Mouse (Mus musculus): ENCODE data around the gene Pde4b. TPM values are rescaled to one million over a fixed set of nuclear protein-coding genes. Genes with fewer than 3 reads are reported as not detected.

Gene Pde4b
- polyA plus RNA-seq, 1 experiment from 2014 or later = 7.7 TPM

DNA sequence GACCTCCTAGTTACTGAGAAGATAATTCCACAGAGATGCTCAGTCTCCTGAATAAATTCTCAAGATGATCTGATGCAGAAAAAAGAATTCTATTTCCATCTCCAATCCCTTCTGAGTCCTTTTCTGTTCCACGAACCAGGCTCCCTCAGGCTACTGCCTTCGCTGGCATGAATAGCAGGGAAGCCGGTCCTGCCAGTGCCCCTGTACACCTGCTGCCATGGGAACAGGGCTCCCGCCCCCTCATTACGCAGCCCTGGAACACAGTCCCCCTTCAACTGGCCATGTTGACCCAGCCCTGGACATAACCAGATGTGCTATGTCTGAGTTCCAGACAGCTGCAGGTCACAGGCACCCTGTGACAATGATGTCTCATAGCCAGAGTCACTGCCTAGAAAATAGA is 535.6 kb downstream of the Pde4b start:
- no peaks in the 10 kb centered on the region for H3K4me1 ChIP-seq (replicated peaks; ENCODE audit: control insufficient read depth, insufficient read depth, low read length)
- no peaks in the 10 kb centered on the region for H3K36me3 ChIP-seq (ENCODE audit: control insufficient read depth, insufficient read depth, low read length)
- no peak overlapping the region for H3K4me3 ChIP-seq (ENCODE audit: low read depth, low read length)
- WGBS = 68% methylated on average over 5 of the region's 5 CpGs
- ATAC-seq (replicated peaks; ENCODE audit: low FRiP score) (no peak), DNase-seq (ENCODE audit: low spot score) (no peak)
- H3K4me2 ChIP-seq (ENCODE audit: low read depth, low read length, severe bottlenecking) = no peak overlapping the region
- H3K27me3 ChIP-seq (ENCODE audit: control insufficient read depth, insufficient read depth, low read length) = no peaks in the 10 kb centered on the region
- no peak overlapping the region for H3K27ac ChIP-seq (ENCODE audit: low read depth, low read length)
- no peaks in the 10 kb centered on the region for H3K9me3 ChIP-seq (ENCODE audit: control insufficient read depth, low read length)
- H3K9ac ChIP-seq (ENCODE audit: low read length) = no peak overlapping the region

DNA sequence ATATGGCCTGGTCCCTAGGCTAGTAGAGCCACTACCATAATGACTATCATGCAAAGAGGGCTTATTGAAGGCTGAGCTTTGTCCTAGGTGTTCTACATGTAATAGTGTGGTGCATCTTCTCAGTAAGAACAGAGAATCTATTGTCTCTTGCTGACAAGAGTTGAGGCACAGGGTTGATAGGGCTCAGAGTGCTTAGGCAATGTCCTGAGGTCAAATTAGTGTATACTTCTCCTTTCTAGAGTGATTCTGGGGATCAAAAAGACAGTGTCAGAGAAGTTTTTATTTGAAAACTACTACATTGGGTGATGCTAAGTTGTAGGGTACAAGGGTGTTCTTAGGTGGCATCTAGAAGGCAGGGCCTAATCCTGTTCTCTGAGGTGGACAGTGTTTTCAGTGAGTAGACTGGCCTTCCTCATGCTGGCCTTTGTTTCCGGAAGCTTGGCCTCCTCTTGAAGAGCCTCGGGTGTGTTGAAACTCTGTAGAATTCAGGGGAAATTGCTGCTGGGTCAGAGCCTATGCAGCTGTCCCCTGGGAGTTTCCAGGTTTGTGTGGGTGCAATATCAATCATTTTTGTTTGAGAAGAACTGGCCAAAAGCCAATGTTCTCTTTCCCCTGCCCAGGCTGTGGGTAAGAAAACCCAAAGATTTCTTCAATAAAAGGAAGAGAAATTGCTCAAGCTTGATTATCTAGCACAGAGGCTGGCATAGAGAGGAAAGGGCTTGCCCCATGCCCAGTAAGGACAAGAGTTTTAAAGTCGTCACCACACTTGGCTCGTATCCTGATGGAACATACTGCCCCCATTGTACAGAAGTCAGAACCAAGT is 536.7 kb downstream of the Pde4b start:
- H3K9ac ChIP-seq (ENCODE audit: low read length) = no peak overlapping the region
- no peak for ATAC-seq (replicated peaks; ENCODE audit: low FRiP score)
- no peaks in the 10 kb centered on the region for H3K36me3 ChIP-seq (ENCODE audit: control insufficient read depth, insufficient read depth, low read length)
- H3K27ac ChIP-seq (ENCODE audit: low read depth, low read length) = no peak overlapping the region
- no peaks in the 10 kb centered on the region for H3K27me3 ChIP-seq (ENCODE audit: control insufficient read depth, insufficient read depth, low read length)
- H3K4me1 ChIP-seq (replicated peaks; ENCODE audit: control insufficient read depth, insufficient read depth, low read length) = no peaks in the 10 kb centered on the region
- 91% methylated on average over 4 of the region's 4 CpGs for WGBS
- H3K4me2 ChIP-seq (ENCODE audit: low read depth, low read length, severe bottlenecking) = no peak overlapping the region
- DNase-seq (ENCODE audit: low spot score) = no peak
- H3K4me3 ChIP-seq (ENCODE audit: low read depth, low read length) = no peak overlapping the region
- no peaks in the 10 kb centered on the region for H3K9me3 ChIP-seq (ENCODE audit: control insufficient read depth, low read length)

DNA sequence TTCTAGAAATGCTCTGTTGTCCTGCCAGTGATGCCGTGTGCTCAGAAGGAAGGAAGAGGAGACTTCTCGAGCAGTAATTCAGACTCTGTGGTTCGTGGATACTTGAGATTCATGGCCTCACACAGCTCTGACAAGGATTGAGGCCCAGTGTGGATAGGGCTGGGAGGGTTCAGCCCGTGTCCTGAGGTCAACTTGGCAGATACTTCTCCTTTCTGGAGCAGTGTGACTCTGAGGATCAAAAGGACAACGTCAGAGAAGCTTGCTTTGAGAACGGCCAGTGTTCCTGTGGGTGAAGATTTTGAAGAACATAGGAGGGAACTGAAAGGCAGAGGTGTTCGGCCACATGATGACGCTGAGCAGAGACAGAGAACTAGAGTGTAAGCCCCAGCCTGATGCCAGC is 537.6 kb downstream of the Pde4b start:
- H3K9ac ChIP-seq (ENCODE audit: low read length) = no peak overlapping the region
- H3K27ac ChIP-seq (ENCODE audit: low read depth, low read length) = no peak overlapping the region
- H3K9me3 ChIP-seq (ENCODE audit: control insufficient read depth, low read length) = no peaks in the 10 kb centered on the region
- no peak for ATAC-seq (replicated peaks; ENCODE audit: low FRiP score)
- H3K36me3 ChIP-seq (ENCODE audit: control insufficient read depth, insufficient read depth, low read length) = no peaks in the 10 kb centered on the region
- no peaks in the 10 kb centered on the region for H3K27me3 ChIP-seq (ENCODE audit: control insufficient read depth, insufficient read depth, low read length)
- no peaks in the 10 kb centered on the region for H3K4me1 ChIP-seq (replicated peaks; ENCODE audit: control insufficient read depth, insufficient read depth, low read length)
- no peak overlapping the region for H3K4me2 ChIP-seq (ENCODE audit: low read depth, low read length, severe bottlenecking)
- no peak for DNase-seq (ENCODE audit: low spot score)
- no peak overlapping the region for H3K4me3 ChIP-seq (ENCODE audit: low read depth, low read length)
- WGBS = 84% methylated on average over 8 of the region's 8 CpGs

DNA sequence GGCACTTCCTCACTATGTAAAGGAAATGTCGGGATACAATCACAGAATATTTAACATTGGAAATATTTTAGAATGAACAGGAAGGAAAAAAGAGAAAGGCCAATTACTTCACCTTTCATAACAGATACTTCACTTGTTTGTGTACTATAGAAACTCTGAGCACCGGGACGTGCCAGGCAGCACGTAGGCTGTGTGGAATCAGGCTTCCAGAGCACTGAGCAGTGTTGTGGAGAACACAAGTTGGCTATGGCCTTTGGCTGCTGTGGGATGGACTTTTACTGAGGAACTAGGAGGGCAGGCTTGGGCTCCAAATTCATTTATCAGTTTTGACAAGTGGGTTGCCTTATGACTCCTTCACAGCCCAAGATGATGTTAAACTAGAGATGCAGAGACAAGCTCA is 540.5 kb downstream of the Pde4b start:
- no peak overlapping the region for H3K4me3 ChIP-seq (ENCODE audit: low read depth, low read length)
- ATAC-seq (replicated peaks; ENCODE audit: low FRiP score) (no peak), DNase-seq (ENCODE audit: low spot score) (no peak)
- H3K27ac ChIP-seq (ENCODE audit: low read depth, low read length) = no peak overlapping the region
- no peaks in the 10 kb centered on the region for H3K27me3 ChIP-seq (ENCODE audit: control insufficient read depth, insufficient read depth, low read length)
- no peaks in the 10 kb centered on the region for H3K36me3 ChIP-seq (ENCODE audit: control insufficient read depth, insufficient read depth, low read length)
- H3K4me1 ChIP-seq (replicated peaks; ENCODE audit: control insufficient read depth, insufficient read depth, low read length) = no peaks in the 10 kb centered on the region
- 87% methylated on average over 4 of the region's 4 CpGs for WGBS
- H3K9me3 ChIP-seq (ENCODE audit: control insufficient read depth, low read length) = no peaks in the 10 kb centered on the region
- H3K4me2 ChIP-seq (ENCODE audit: low read depth, low read length, severe bottlenecking) = no peak overlapping the region
- no peak overlapping the region for H3K9ac ChIP-seq (ENCODE audit: low read length)

DNA sequence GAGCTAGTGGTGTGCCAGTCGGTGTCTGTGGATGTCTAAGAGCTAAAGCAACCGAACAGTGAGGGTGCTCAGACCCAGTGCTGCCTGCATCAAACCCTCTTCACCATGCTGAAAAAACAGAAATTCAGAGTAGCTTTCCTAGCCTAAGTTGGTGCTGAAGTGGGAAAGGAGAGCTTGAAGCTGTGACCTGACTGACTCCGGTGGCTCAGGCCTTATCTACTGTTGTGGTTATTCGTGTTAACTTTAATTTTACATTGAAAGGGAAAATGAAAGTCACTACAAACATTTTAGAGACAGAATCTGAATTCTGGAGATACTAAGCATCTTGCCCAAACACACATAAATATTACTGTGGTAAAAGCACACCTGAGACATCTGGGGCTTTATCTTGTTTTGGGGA is 542.3 kb downstream of the Pde4b start:
- Histone ChIP-seq H3K36me3 (ENCODE audit: control insufficient read depth, insufficient read depth, low read length) (no peaks in the 10 kb centered on the region), H3K4me2 (ENCODE audit: low read depth, low read length, severe bottlenecking) (no peak overlapping the region), H3K4me3 (ENCODE audit: low read depth, low read length) (no peak overlapping the region), H3K27me3 (ENCODE audit: control insufficient read depth, insufficient read depth, low read length) (no peaks in the 10 kb centered on the region), H3K9me3 (ENCODE audit: control insufficient read depth, low read length) (no peaks in the 10 kb centered on the region), H3K4me1 (replicated peaks; ENCODE audit: control insufficient read depth, insufficient read depth, low read length) (no peaks in the 10 kb centered on the region), H3K9ac (ENCODE audit: low read length) (no peak overlapping the region), H3K27ac (ENCODE audit: low read depth, low read length) (no peak overlapping the region)
- ATAC-seq (replicated peaks; ENCODE audit: low FRiP score) = no peak
- no peak for DNase-seq (ENCODE audit: low spot score)
- WGBS = 92% methylated on average over 4 of the region's 4 CpGs

DNA sequence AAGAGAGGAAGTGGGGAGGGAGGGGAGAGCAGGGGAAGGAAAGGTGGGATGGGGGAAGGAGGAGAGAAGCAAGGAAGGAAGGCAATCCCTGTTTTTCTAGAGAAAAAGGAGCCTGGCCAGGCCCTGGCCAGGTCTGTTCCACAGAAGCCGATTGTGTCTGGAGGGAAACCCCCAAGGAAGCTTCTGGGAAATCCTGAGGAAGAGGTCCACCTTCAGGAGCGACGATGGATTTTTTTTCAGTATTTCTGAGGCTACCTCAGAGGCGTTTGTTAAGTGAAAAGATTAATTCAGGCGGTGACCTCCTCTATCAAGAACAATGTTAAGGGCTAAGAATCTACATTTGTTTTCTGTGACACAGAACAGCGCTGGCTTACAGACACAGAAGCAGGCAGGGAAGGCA is 542.9 kb downstream of the Pde4b start:
- Histone ChIP-seq H3K9me3 (ENCODE audit: control insufficient read depth, low read length) (no peaks in the 10 kb centered on the region), H3K27ac (ENCODE audit: low read depth, low read length) (no peak overlapping the region), H3K4me3 (ENCODE audit: low read depth, low read length) (no peak overlapping the region), H3K9ac (ENCODE audit: low read length) (no peak overlapping the region), H3K27me3 (ENCODE audit: control insufficient read depth, insufficient read depth, low read length) (no peaks in the 10 kb centered on the region), H3K36me3 (ENCODE audit: control insufficient read depth, insufficient read depth, low read length) (no peaks in the 10 kb centered on the region), H3K4me1 (replicated peaks; ENCODE audit: control insufficient read depth, insufficient read depth, low read length) (no peaks in the 10 kb centered on the region), H3K4me2 (ENCODE audit: low read depth, low read length, severe bottlenecking) (no peak overlapping the region)
- no peak for DNase-seq (ENCODE audit: low spot score)
- 63% methylated on average over 6 of the region's 6 CpGs for WGBS
- no peak for ATAC-seq (replicated peaks; ENCODE audit: low FRiP score)

DNA sequence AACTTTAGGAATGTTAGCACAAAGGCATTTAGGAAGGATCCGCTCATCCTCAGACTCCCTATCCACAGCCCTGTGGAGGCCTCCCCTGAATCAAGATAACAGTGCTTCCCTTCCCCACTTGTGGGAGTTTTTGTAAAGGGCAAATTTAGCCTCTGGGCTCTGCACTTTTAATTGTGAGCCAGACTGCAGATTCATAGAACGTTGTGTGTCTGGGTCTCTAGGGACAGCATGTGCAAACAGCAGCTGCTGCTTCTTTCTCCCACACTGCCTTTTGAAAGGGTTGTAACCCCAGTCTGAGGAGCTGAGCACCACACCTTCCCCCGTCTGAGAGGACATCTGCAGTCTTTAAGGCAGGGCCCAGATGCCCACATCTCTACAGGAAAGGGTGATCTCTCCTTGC is 544.3 kb downstream of the Pde4b start:
- DNase-seq (ENCODE audit: low spot score) (no peak), ATAC-seq (replicated peaks; ENCODE audit: low FRiP score) (no peak)
- H3K36me3 ChIP-seq (ENCODE audit: control insufficient read depth, insufficient read depth, low read length) = no peaks in the 10 kb centered on the region
- H3K9me3 ChIP-seq (ENCODE audit: control insufficient read depth, low read length) = no peaks in the 10 kb centered on the region
- H3K27ac ChIP-seq (ENCODE audit: low read depth, low read length) = no peak overlapping the region
- H3K9ac ChIP-seq (ENCODE audit: low read length) = no peak overlapping the region
- 77% methylated on average over 3 of the region's 3 CpGs for WGBS
- no peak overlapping the region for H3K4me2 ChIP-seq (ENCODE audit: low read depth, low read length, severe bottlenecking)
- no peaks in the 10 kb centered on the region for H3K27me3 ChIP-seq (ENCODE audit: control insufficient read depth, insufficient read depth, low read length)
- H3K4me1 ChIP-seq (replicated peaks; ENCODE audit: control insufficient read depth, insufficient read depth, low read length) = no peaks in the 10 kb centered on the region
- H3K4me3 ChIP-seq (ENCODE audit: low read depth, low read length) = no peak overlapping the region

DNA sequence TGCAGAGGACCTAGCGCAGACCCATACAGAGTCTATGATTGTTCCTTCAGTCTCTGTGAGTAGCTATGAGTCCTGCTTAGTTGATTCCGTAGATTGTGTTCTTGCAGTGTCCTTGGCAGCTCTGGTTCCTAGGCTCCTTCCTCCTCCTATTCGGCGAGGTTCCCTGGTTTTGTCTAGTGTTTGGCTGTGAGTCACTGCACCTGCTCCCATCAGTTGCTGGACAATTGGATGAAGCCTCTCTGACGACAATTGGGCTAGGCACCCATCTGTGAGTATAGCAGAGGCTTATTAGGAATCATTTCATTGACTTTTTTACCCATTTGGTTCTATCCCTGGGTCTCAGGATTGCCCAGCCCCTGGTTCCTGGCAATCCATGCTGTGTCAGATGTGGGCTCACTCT is 545.9 kb downstream of the Pde4b start:
- no peaks in the 10 kb centered on the region for H3K9me3 ChIP-seq (ENCODE audit: control insufficient read depth, low read length)
- no peak for DNase-seq (ENCODE audit: low spot score)
- WGBS = 85% methylated on average over 5 of the region's 5 CpGs
- H3K4me2 ChIP-seq (ENCODE audit: low read depth, low read length, severe bottlenecking) = no peak overlapping the region
- no peaks in the 10 kb centered on the region for H3K4me1 ChIP-seq (replicated peaks; ENCODE audit: control insufficient read depth, insufficient read depth, low read length)
- no peak overlapping the region for H3K9ac ChIP-seq (ENCODE audit: low read length)
- no peak overlapping the region for H3K4me3 ChIP-seq (ENCODE audit: low read depth, low read length)
- H3K27ac ChIP-seq (ENCODE audit: low read depth, low read length) = no peak overlapping the region
- H3K27me3 ChIP-seq (ENCODE audit: control insufficient read depth, insufficient read depth, low read length) = no peaks in the 10 kb centered on the region
- no peaks in the 10 kb centered on the region for H3K36me3 ChIP-seq (ENCODE audit: control insufficient read depth, insufficient read depth, low read length)
- no peak for ATAC-seq (replicated peaks; ENCODE audit: low FRiP score)

DNA sequence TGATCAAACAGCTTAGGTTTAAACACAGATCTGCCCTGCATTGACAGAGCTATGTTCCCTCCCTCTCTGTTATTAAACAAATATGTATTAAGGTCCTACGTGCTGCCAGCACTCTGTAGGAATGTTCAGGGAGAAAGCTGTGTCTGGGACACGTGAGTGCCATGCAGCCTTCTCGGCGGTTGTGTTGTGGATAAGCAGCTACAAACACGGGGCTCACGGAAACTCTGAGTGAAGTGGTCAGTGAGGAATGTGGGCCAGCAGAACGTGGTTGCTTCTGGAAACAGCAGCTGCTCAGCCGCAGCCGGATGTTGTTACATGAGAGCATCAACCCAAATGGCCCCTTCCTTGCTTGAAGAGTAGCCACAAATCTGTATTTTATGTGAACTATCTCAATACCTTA is 547.9 kb downstream of the Pde4b start:
- no peaks in the 10 kb centered on the region for H3K36me3 ChIP-seq (ENCODE audit: control insufficient read depth, insufficient read depth, low read length)
- no peaks in the 10 kb centered on the region for H3K4me1 ChIP-seq (replicated peaks; ENCODE audit: control insufficient read depth, insufficient read depth, low read length)
- no peaks in the 10 kb centered on the region for H3K27me3 ChIP-seq (ENCODE audit: control insufficient read depth, insufficient read depth, low read length)
- ATAC-seq (replicated peaks; ENCODE audit: low FRiP score) (no peak), DNase-seq (ENCODE audit: low spot score) (no peak)
- WGBS = 76% methylated on average over 9 of the region's 9 CpGs
- H3K4me2 ChIP-seq (ENCODE audit: low read depth, low read length, severe bottlenecking) = no peak overlapping the region
- H3K9me3 ChIP-seq (ENCODE audit: control insufficient read depth, low read length) = no peaks in the 10 kb centered on the region
- H3K4me3 ChIP-seq (ENCODE audit: low read depth, low read length) = no peak overlapping the region
- no peak overlapping the region for H3K9ac ChIP-seq (ENCODE audit: low read length)
- H3K27ac ChIP-seq (ENCODE audit: low read depth, low read length) = no peak overlapping the region
